22 mouse cellular contexts compared by ENCODE assay signal in genomic region chr11:85632568-85632981, GRCm38 (mm10).
A peak's percentile ranks its signal among the peaks of the same experiment; 100 is the strongest.
DNase-seq lines count a peak whose midpoint lies in the region; ATAC-seq and TF ChIP-seq lines count a peak whose summit lies in the region.
"Had no signal": no experiment of that assay in that cellular context is flagged by ENCODE, and none has a peak within 500 bp of the region (broad histone marks: within the 10 kb centered on the region; RNA-seq: fewer than 3 reads in every experiment).

No protein-coding gene starts in this region.

- H3K4me2 ChIP-seq in intestine, embryonic 15.5 days (replicated peaks), result no peak overlapping the region
- H3K4me2 ChIP-seq in intestine, postnatal 0 days (replicated peaks; ENCODE audit: low read depth), result no peak overlapping the region
- no peak overlapping the region for H3K4me2 ChIP-seq in embryonic facial prominence, embryonic 11.5 days (ENCODE audit: low read depth, low read length)
- H3K4me2 ChIP-seq: forebrain, embryonic 15.5 days; heart, embryonic 13.5 days; hindbrain, embryonic 13.5 days; stomach, embryonic 15.5 days had no signal

- peak; percentile 76 for DNase-seq in embryonic facial prominence, embryonic 11.5 days (ENCODE audit: low spot score)
- DNase-seq in kidney, adult 2 months, result peak; percentile 73
- peak; percentile 18 to 46 for DNase-seq in kidney, postnatal 25 days
- no peak for DNase-seq in thymus, postnatal 14 days
- DNase-seq in frontal cortex, postnatal 25 days (ENCODE audit: low spot score in 2 of 2), result no peak
- no peak for DNase-seq in ovary, postnatal 14 days (ENCODE audit: low spot score)
- DNase-seq: adrenal gland, postnatal 25 days; cerebellum, adult 11 months; cerebellum, postnatal 36 days; liver; lung, adult 18-20 months; lung, postnatal 36 days; retina, postnatal 1 day; thymus, adult 2 months had no signal

- no peaks in the 10 kb centered on the region for H3K36me3 ChIP-seq in intestine, embryonic 15.5 days
- H3K36me3 ChIP-seq in intestine, postnatal 0 days (ENCODE audit: control insufficient read depth, insufficient read depth), result no peaks in the 10 kb centered on the region
- H3K36me3 ChIP-seq in embryonic facial prominence, embryonic 11.5 days (replicated peaks; ENCODE audit: control insufficient read depth, insufficient read depth, low read depth, low read length), result no peaks in the 10 kb centered on the region
- H3K36me3 ChIP-seq in kidney, adult 2 months (ENCODE audit: control insufficient read depth, insufficient read depth, low read length), result no peaks in the 10 kb centered on the region
- H3K36me3 ChIP-seq: forebrain, embryonic 15.5 days; heart, embryonic 13.5 days; hindbrain, embryonic 13.5 days; stomach, embryonic 15.5 days had no signal

- no peak overlapping the region for H3K9ac ChIP-seq in intestine, embryonic 15.5 days
- no peak overlapping the region for H3K9ac ChIP-seq in intestine, postnatal 0 days (ENCODE audit: low read depth, low read length)
- H3K9ac ChIP-seq in embryonic facial prominence, embryonic 11.5 days (replicated peaks; ENCODE audit: low read length), result no peak overlapping the region
- H3K9ac ChIP-seq: forebrain, embryonic 15.5 days; heart, embryonic 13.5 days; hindbrain, embryonic 13.5 days; stomach, embryonic 15.5 days had no signal

- no peaks in the 10 kb centered on the region for H3K9me3 ChIP-seq in intestine, embryonic 15.5 days
- H3K9me3 ChIP-seq in intestine, postnatal 0 days (ENCODE audit: control insufficient read depth), result no peaks in the 10 kb centered on the region
- no peaks in the 10 kb centered on the region for H3K9me3 ChIP-seq in embryonic facial prominence, embryonic 11.5 days (replicated peaks; ENCODE audit: control insufficient read depth, low read length)
- H3K9me3 ChIP-seq: forebrain, embryonic 15.5 days; heart, embryonic 13.5 days; hindbrain, embryonic 13.5 days; stomach, embryonic 15.5 days had no signal

- no peak for TF ChIP-seq CTCF in intestine, postnatal 0 days (IDR thresholded peaks at IDR 0.05; ENCODE audit: low read depth)
- no peak for TF ChIP-seq CTCF in kidney, adult 2 months (conservative IDR thresholded peaks at IDR 0.05; ENCODE audit: insufficient read depth, insufficient read length, low read depth, low read length)

- H3K4me1 ChIP-seq in intestine, embryonic 15.5 days (replicated peaks), result peaks cover 12% of the 10 kb centered on the region
- H3K4me1 ChIP-seq in intestine, postnatal 0 days (replicated peaks; ENCODE audit: control insufficient read depth, insufficient read depth, low read length), result no peaks in the 10 kb centered on the region
- H3K4me1 ChIP-seq in embryonic facial prominence, embryonic 11.5 days (ENCODE audit: control insufficient read depth, insufficient read depth, low read length), result no peaks in the 10 kb centered on the region
- peaks cover 7% of the 10 kb centered on the region; the same call in 1 of the 2 replicates for H3K4me1 ChIP-seq in kidney, adult 2 months (ENCODE audit: control insufficient read depth, insufficient read depth, low read length)

- TF ChIP-seq POLR2A in kidney, adult 2 months (IDR thresholded peaks at IDR 0.05; ENCODE audit: low read depth, low read length), result no peak

- 37% methylated on average over 2 of the region's 2 CpGs for WGBS in intestine, embryonic 15.5 days
- 43% methylated on average over 2 of the region's 2 CpGs for WGBS in intestine, postnatal 0 days
- WGBS in embryonic facial prominence, embryonic 11.5 days, result 16% methylated on average over 2 of the region's 2 CpGs
- 28% methylated on average over 2 of the region's 2 CpGs for WGBS in kidney, adult 2 months

- no peaks in the 10 kb centered on the region for H3K27me3 ChIP-seq in intestine, embryonic 15.5 days (replicated peaks)
- no peaks in the 10 kb centered on the region for H3K27me3 ChIP-seq in intestine, postnatal 0 days (replicated peaks; ENCODE audit: control insufficient read depth, insufficient read depth, low read length)
- H3K27me3 ChIP-seq in embryonic facial prominence, embryonic 11.5 days (ENCODE audit: control insufficient read depth, insufficient read depth, low read length), result no peaks in the 10 kb centered on the region
- no peaks in the 10 kb centered on the region for H3K27me3 ChIP-seq in kidney, adult 2 months (replicated peaks; ENCODE audit: control insufficient read depth, insufficient read depth, low read length)
- H3K27me3 ChIP-seq: CH12.LX; forebrain, embryonic 15.5 days; heart, embryonic 13.5 days; hindbrain, embryonic 13.5 days; stomach, embryonic 15.5 days had no signal

- ATAC-seq in intestine, embryonic 15.5 days, result peak; percentile 59; the same call in 1 of the 2 replicates
- ATAC-seq in intestine, postnatal 0 days, result no peak
- peak; percentile 53; the same call in 1 of the 2 replicates for ATAC-seq in embryonic facial prominence, embryonic 11.5 days (replicated peaks; ENCODE audit: insufficient number of reproducible peaks, low FRiP score, low TSS enrichment, low read depth)
- ATAC-seq: forebrain, embryonic 15.5 days; midbrain, embryonic 16.5 days had no signal

- no peak overlapping the region for H3K27ac ChIP-seq in intestine, embryonic 15.5 days
- no peak overlapping the region for H3K27ac ChIP-seq in intestine, postnatal 0 days (ENCODE audit: low read depth, low read length)
- no peak overlapping the region for H3K27ac ChIP-seq in embryonic facial prominence, embryonic 11.5 days (replicated peaks; ENCODE audit: low read depth, low read length)
- H3K27ac ChIP-seq in kidney, adult 2 months (ENCODE audit: insufficient read depth, low read depth, low read length), result no peak overlapping the region; the same call in 1 of the 2 replicates
- H3K27ac ChIP-seq: forebrain, embryonic 15.5 days; heart, embryonic 13.5 days; hindbrain, embryonic 13.5 days; stomach, embryonic 15.5 days had no signal

- no peak overlapping the region for H3K4me3 ChIP-seq in intestine, embryonic 15.5 days (replicated peaks)
- no peak overlapping the region for H3K4me3 ChIP-seq in intestine, postnatal 0 days (ENCODE audit: low read depth, low read length)
- H3K4me3 ChIP-seq in embryonic facial prominence, embryonic 11.5 days (ENCODE audit: low read depth, low read length), result no peak overlapping the region
- no peak overlapping the region for H3K4me3 ChIP-seq in kidney, adult 2 months (ENCODE audit: insufficient read depth, low read depth, low read length)
- H3K4me3 ChIP-seq: forebrain, embryonic 15.5 days; heart, embryonic 13.5 days; hindbrain, embryonic 13.5 days; stomach, embryonic 15.5 days had no signal

Comparison
In these comparisons a context has a peak if more than half of its experiments do, and no peak if none do; other contexts are left out.
1. DNase-seq: peak in embryonic facial prominence, embryonic 11.5 days (single experiment), kidney, adult 2 months (single experiment) and kidney, postnatal 25 days (2 of 2); none in thymus, postnatal 14 days (single experiment), frontal cortex, postnatal 25 days (0 of 2) and ovary, postnatal 14 days (single experiment).